Mouse (Mus musculus) CD4-positive, CD25-positive, alpha-beta regulatory T cell, adult 2 months (primary cell): ENCODE data around the gene Slc6a16.

Experiments
- DNase-seq: peaks from one replicate; pipeline ENCODE4 v3.0.0-alpha.2; 2012; ENCODE audit warnings: low read depth, low spot score

Gene Slc6a16

DNA sequence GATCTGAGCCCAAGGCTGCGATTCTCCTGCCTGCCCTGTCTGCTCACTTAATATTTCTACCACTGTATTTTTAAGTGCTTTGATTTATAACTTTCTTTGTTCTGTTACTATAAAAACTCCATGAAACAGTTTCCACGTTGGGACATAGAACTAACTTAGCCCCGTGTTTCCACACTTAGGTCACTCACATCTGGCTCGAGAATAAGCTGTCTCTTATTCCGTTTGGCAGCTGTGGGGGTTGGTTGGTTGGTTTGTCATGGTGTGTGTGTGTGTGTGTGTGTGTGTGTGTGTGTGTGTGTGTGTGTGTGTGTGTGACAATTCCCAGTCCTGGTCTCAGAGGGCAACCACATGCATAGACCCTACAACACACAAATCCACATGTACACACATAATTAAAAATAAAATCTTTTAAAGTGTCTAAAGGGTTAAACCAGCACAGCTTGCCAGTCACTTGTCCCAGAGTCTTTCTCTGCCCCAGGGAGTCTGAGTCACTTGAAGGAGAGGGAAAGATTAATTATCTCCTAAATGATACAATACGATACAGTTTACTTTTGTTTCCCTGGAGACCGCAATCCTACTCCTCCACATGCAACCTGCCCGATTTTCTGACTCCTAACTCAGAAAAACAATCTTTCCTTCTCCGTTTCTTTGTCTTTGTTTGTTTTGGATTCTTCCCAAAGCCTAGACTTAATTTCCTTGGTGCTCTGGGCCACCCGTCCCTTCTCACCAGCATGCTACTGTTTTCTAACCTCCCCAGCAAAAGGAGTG, 72.0 kb downstream of the Slc6a16 start:
- no peak for DNase-seq

GRCm38 (mm10) chr7:45313495-45313894, 72.6 kb downstream of the Slc6a16 start:
- no peak for DNase-seq

DNA sequence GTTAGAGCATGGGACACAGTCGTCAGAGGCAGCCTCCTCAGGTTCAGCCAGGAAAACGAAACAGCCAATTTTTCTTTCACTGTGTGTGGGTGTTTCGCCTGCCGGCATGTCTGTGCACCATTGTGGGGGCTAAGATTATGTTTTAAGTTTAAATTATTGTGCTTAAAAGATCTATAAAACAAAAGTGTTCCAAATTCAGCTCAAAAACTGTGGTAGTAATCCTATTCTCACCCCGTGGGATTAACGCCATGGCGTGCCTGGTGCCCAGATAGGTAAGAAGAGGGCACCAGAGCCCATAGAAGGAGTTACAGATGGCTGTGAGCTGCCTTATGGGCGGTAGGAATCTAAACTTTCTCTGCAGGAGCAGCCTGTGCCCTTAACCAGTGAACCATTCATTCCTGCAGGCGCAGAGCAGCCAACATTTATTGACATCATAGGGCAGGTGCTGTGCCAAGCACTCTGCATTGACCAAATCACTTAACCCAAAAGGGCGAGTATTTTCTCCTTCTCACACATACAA, 74.4 kb downstream of the Slc6a16 start:
- no peak for DNase-seq

DNA sequence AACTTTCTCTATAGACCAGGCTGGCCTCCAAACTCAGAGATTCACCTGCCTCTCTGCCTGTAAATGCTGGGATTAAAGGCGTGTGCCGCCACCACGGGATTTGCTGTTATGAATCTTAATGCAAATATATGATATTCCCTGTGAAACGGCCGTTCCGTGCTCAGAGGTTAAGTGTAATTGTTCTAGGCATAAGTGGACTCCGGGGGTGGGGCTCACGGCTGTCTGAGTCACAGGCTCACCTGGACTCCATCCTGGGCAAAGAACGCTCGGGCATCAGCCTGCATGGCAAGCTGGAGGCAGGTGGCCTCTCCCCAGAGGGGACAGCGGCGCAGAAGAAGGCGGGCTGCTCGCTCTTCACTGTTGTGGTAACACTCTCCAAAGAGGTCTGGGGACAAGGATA, 75.7 kb downstream of the Slc6a16 start:
- DNase-seq: no peak

- DNase-seq: no peak
Observed at GRCm38 (mm10) chr7:45322245-45322644, 81.4 kb downstream of the Slc6a16 start.
